Mouse (Mus musculus) embryonic fibroblast, embryonic 13.5 days (primary cell): ENCODE measurements around the gene Steap3.

ENCODE experiments used
- CTCF ChIP-seq: IDR thresholded peaks from 2 replicates; pipeline ENCODE4 v1.5.1; 2011; ENCODE audit warnings: mild to moderate bottlenecking, control low read depth, low read length, moderate library complexity, borderline replicate concordance; ENCODE audit not compliant: insufficient read depth
- POLR2A ChIP-seq: IDR thresholded peaks from 2 replicates; pipeline ENCODE4 v1.6.1; 2011; ENCODE audit warnings: low read depth, mild to moderate bottlenecking, control low read depth, low read length, moderate library complexity

DNA sequence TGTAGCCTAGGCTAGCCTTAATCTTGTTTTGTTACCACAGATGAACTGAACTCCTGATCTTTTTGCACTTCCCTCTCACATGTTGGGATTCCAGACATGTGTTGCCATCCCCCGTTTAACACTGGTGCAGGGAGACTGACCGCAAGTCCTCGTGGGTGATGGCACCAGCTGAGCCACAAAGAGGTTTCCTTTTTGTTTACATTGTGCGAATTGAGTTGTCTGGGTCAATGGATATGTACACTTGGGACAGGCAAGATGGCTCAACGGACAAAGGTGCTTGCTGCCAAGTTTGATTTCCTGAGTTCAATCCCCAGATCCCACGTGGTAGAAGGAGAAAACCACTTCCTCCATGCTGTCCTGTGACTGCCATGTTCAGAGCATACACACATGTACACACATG is 80.2 kb downstream of the Steap3 start:
- no peak for TF ChIP-seq POLR2A
- TF ChIP-seq CTCF: no peak
